Mouse (Mus musculus): Measurements from ENCODE around the gene Kcnma1. TPM values are rescaled to one million over a fixed set of nuclear protein-coding genes. Genes with fewer than 3 reads are reported as not detected.

Gene Kcnma1
- total RNA-seq, 1 experiment = 0.49 TPM

GRCm38 (mm10) chr14:24036208-24036535 lies 21.9 kb upstream of the Kcnma1 start:
- TF ChIP-seq CHD2 (IDR thresholded peaks at IDR 0.05; ENCODE audit: low read depth, low read length) (no peak), MAFK (IDR thresholded peaks at IDR 0.05; ENCODE audit: insufficient read depth, low read depth, low read length) (0 out of 2 replicates have a peak, but pooled peaks have one; percentile 11), HCFC1 (IDR thresholded peaks at IDR 0.05; ENCODE audit: borderline replicate concordance, insufficient read depth, low read length) (no peak), ZNF384 (IDR thresholded peaks at IDR 0.05; ENCODE audit: low read depth, low read length) (no peak)
- Histone ChIP-seq H3K9me3 (ENCODE audit: control insufficient read depth, insufficient read depth, low read depth, low read length) (no peaks in the 10 kb centered on the region), H3K4me3 (ENCODE audit: insufficient read depth in 1 of 2, low read depth in 1 of 2, low read length in 2 of 2, poor library complexity in 1 of 2, severe bottlenecking in 1 of 2) (no peak overlapping the region), H3K9ac (ENCODE audit: insufficient read depth, low read depth, low read length, poor library complexity, severe bottlenecking) (no peak overlapping the region), H3K27ac (ENCODE audit: insufficient read depth, low read depth, low read length, poor library complexity, severe bottlenecking) (no peak overlapping the region), H3K36me3 (ENCODE audit: control insufficient read depth, insufficient read depth, low read length, poor library complexity, severe bottlenecking) (no peaks in the 10 kb centered on the region), H3K4me1 (ENCODE audit: control insufficient read depth in 2 of 2, insufficient read depth in 2 of 2, low read length in 2 of 2, poor library complexity in 1 of 2) (peaks cover 0 to 2% of the 10 kb centered on the region in 2 experiments; a peak in 2 of 4 replicates)
- DNase-seq (ENCODE audit: low read depth, low spot score) = no peak
- in situ Hi-C loops (cut with MboI; ENCODE audit: low sequenced_read_pairs in 2 of 2, unreplicated experiment in 2 of 2) = no loop called here

DNA sequence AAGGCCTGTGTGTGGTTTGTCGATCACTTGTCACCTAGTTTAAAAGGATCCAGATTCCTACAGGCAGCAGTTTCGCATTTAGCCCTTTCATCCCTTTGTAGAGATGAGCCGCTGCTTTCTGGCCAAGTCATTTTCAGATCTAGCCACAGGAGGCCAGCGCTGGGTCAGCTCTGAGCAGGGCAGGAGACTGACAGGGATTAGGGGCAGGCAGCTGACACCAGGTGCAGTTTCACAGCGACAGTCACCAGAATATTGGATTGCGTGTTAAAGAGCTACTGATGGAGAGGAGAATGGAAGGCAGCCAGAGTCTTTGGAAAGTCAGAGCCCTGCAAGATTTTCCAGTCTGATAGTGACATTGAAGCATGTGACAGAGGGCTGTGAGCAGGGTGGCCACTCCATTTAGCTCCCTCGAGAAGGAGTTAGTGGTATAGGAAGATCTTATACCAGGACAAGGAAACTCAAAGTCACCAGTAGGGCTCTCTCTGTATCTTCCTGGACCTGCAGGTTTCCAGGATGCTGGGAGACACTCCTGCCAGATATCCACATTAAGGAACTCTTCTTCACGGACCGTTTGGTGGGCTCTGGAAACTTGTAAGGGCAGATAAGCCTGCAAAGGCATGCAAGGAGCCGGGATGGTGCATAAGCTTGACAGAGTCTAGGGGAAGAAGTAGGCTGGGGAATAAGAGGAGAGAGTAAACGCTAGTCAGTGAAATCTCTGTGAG lies 21.4 kb upstream of the Kcnma1 start:
- Histone ChIP-seq H3K9me3 (ENCODE audit: control insufficient read depth, insufficient read depth, low read depth, low read length) (no peaks in the 10 kb centered on the region), H3K27ac (ENCODE audit: insufficient read depth, low read depth, low read length, poor library complexity, severe bottlenecking) (no peak overlapping the region), H3K9ac (ENCODE audit: insufficient read depth, low read depth, low read length, poor library complexity, severe bottlenecking) (no peak overlapping the region), H3K36me3 (ENCODE audit: control insufficient read depth, insufficient read depth, low read length, poor library complexity, severe bottlenecking) (no peaks in the 10 kb centered on the region), H3K4me1 (ENCODE audit: control insufficient read depth in 2 of 2, insufficient read depth in 2 of 2, low read length in 2 of 2, poor library complexity in 1 of 2) (peaks cover 0 to 2% of the 10 kb centered on the region in 2 experiments; a peak in 2 of 4 replicates), H3K4me3 (ENCODE audit: insufficient read depth in 1 of 2, low read depth in 1 of 2, low read length in 2 of 2, poor library complexity in 1 of 2, severe bottlenecking in 1 of 2) (no peak overlapping the region)
- no peak for DNase-seq (ENCODE audit: low read depth, low spot score)
- in situ Hi-C loops (cut with MboI; ENCODE audit: low sequenced_read_pairs in 2 of 2, unreplicated experiment in 2 of 2) = no loop called here
- no peak for TF ChIP-seq ZC3H11A (IDR thresholded peaks at IDR 0.05; ENCODE audit: borderline replicate concordance, low read depth, low read length)
- no peak for TF ChIP-seq CHD2 (IDR thresholded peaks at IDR 0.05; ENCODE audit: low read depth, low read length)
- no peak for TF ChIP-seq ZNF384 (IDR thresholded peaks at IDR 0.05; ENCODE audit: low read depth, low read length)
- TF ChIP-seq HCFC1 (IDR thresholded peaks at IDR 0.05; ENCODE audit: borderline replicate concordance, insufficient read depth, low read length) = no peak
- no peak for TF ChIP-seq MAFK (IDR thresholded peaks at IDR 0.05; ENCODE audit: insufficient read depth, low read depth, low read length)

- Histone ChIP-seq H3K36me3 (ENCODE audit: control insufficient read depth, insufficient read depth, low read length, poor library complexity, severe bottlenecking) (no peaks in the 10 kb centered on the region), H3K9me3 (ENCODE audit: control insufficient read depth, insufficient read depth, low read depth, low read length) (no peaks in the 10 kb centered on the region), H3K4me1 (ENCODE audit: control insufficient read depth in 2 of 2, insufficient read depth in 2 of 2, low read length in 2 of 2, poor library complexity in 1 of 2) (peaks cover 0 to 2% of the 10 kb centered on the region in 2 experiments; a peak in 2 of 4 replicates), H3K27ac (ENCODE audit: insufficient read depth, low read depth, low read length, poor library complexity, severe bottlenecking) (no peak overlapping the region), H3K9ac (ENCODE audit: insufficient read depth, low read depth, low read length, poor library complexity, severe bottlenecking) (no peak overlapping the region), H3K4me3 (ENCODE audit: insufficient read depth in 1 of 2, low read depth in 1 of 2, low read length in 2 of 2, poor library complexity in 1 of 2, severe bottlenecking in 1 of 2) (no peak overlapping the region)
- no peak for DNase-seq (ENCODE audit: low read depth, low spot score)
- TF ChIP-seq CHD2 (IDR thresholded peaks at IDR 0.05; ENCODE audit: low read depth, low read length) = no peak
- TF ChIP-seq ZC3H11A (IDR thresholded peaks at IDR 0.05; ENCODE audit: borderline replicate concordance, low read depth, low read length) = no peak
- TF ChIP-seq MAFK (IDR thresholded peaks at IDR 0.05; ENCODE audit: insufficient read depth, low read depth, low read length) = no peak
- no peak for TF ChIP-seq ZNF384 (IDR thresholded peaks at IDR 0.05; ENCODE audit: low read depth, low read length)
- TF ChIP-seq HCFC1 (IDR thresholded peaks at IDR 0.05; ENCODE audit: borderline replicate concordance, insufficient read depth, low read length) = no peak
- in situ Hi-C loops (cut with MboI; ENCODE audit: low sequenced_read_pairs in 2 of 2, unreplicated experiment in 2 of 2) = no loop called here
These were observed 18.6 kb upstream of the Kcnma1 start for GRCm38 (mm10) chr14:24032876-24033389.

GRCm38 (mm10) chr14:24032201-24032600 lies 17.9 kb upstream of the Kcnma1 start:
- DNase-seq (ENCODE audit: low read depth, low spot score) = no peak
- no peak for TF ChIP-seq HCFC1 (IDR thresholded peaks at IDR 0.05; ENCODE audit: borderline replicate concordance, insufficient read depth, low read length)
- no peak for TF ChIP-seq CHD2 (IDR thresholded peaks at IDR 0.05; ENCODE audit: low read depth, low read length)
- no peak for TF ChIP-seq ZNF384 (IDR thresholded peaks at IDR 0.05; ENCODE audit: low read depth, low read length)
- TF ChIP-seq ZC3H11A (IDR thresholded peaks at IDR 0.05; ENCODE audit: borderline replicate concordance, low read depth, low read length) = no peak
- no peak for TF ChIP-seq MAFK (IDR thresholded peaks at IDR 0.05; ENCODE audit: insufficient read depth, low read depth, low read length)
- Histone ChIP-seq H3K9me3 (ENCODE audit: control insufficient read depth, insufficient read depth, low read depth, low read length) (no peaks in the 10 kb centered on the region), H3K9ac (ENCODE audit: insufficient read depth, low read depth, low read length, poor library complexity, severe bottlenecking) (no peak overlapping the region), H3K27ac (ENCODE audit: insufficient read depth, low read depth, low read length, poor library complexity, severe bottlenecking) (no peak overlapping the region), H3K4me1 (ENCODE audit: control insufficient read depth in 2 of 2, insufficient read depth in 2 of 2, low read length in 2 of 2, poor library complexity in 1 of 2) (peaks cover 0 to 2% of the 10 kb centered on the region in 2 experiments; a peak in 2 of 4 replicates), H3K36me3 (ENCODE audit: control insufficient read depth, insufficient read depth, low read length, poor library complexity, severe bottlenecking) (no peaks in the 10 kb centered on the region), H3K4me3 (ENCODE audit: insufficient read depth in 1 of 2, low read depth in 1 of 2, low read length in 2 of 2, poor library complexity in 1 of 2, severe bottlenecking in 1 of 2) (no peak overlapping the region)
- in situ Hi-C loops (cut with MboI; ENCODE audit: low sequenced_read_pairs in 2 of 2, unreplicated experiment in 2 of 2) = no loop called here

All from ES-E14 (cell line).